Mouse (Mus musculus) splenic B cell, adult 2 months (primary cell): ENCODE measurements around the gene Bicral.
A peak's percentile ranks its signal among the peaks of the same experiment; 100 is the strongest.
"Not testable (repeated sequence)": the region's sequence is repeated elsewhere in the genome, so short reads cannot be mapped to it uniquely, and the experiment has no call there.

ENCODE experiments used
- DNase-seq: peaks from one replicate; pipeline ENCODE4 v3.0.0-alpha.2; 2011; ENCODE audit warnings: low read depth, low spot score
- H3K27me3 ChIP-seq: 2 replicates; pipeline ENCODE4 v1.6.1; 2012; ENCODE audit warnings: mild to moderate bottlenecking, low read length, moderate library complexity, mixed read lengths; ENCODE audit not compliant: control insufficient read depth, poor library complexity, insufficient read depth, severe bottlenecking
- H3K36me3 ChIP-seq: 2 replicates; pipeline ENCODE4 v1.6.1; 2012; ENCODE audit warnings: mild to moderate bottlenecking, low read length, moderate library complexity, mixed read lengths; ENCODE audit not compliant: control insufficient read depth, poor library complexity, insufficient read depth, severe bottlenecking

Gene Bicral

DNA sequence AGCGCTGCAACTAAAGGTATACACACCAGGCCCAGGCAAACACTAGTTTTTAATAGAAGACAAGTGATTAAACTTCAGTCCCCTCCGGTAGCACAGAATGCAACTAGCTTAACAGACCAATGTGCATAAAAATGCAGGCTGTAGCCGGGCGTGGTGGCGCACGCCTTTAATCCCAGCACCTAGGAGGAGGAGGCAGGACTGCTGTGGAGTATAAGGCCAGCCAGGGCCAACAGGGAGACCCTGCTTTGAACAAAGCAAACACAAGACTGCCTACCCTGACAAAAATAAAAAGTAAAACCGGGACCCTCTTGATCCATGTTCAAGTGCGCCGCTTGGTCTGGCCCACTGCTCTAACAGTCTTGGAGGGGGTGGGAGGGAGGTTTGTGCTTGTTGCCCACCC is 83.2 kb downstream of the Bicral start:
- no peaks in the 10 kb centered on the region for H3K27me3 ChIP-seq
- DNase-seq, result no peak

DNA sequence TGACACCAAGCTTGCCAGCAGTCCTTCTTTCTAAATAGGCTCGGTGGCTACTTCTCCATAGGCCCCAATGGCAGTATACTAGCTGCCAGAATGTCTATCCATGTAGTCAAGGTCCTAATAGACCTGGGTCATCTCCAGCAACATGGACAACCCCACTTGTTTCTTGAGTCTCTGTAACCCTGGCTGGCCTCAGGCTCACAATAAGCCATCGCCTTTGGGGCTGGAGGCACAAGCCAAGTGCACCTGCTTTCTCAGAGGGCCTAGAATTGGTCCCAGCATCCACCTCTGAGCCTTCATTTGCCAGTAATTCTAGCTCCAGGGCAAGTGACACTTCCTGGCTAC is 84.2 kb downstream of the Bicral start:
- Histone ChIP-seq H3K36me3 (peaks cover 8% of the 10 kb centered on the region), H3K27me3 (no peaks in the 10 kb centered on the region)
- no peak for DNase-seq

More for the DNA sequence above, 83.2 kb downstream of the Bicral start:
- H3K36me3 ChIP-seq, result peaks cover 8% of the 10 kb centered on the region

DNA sequence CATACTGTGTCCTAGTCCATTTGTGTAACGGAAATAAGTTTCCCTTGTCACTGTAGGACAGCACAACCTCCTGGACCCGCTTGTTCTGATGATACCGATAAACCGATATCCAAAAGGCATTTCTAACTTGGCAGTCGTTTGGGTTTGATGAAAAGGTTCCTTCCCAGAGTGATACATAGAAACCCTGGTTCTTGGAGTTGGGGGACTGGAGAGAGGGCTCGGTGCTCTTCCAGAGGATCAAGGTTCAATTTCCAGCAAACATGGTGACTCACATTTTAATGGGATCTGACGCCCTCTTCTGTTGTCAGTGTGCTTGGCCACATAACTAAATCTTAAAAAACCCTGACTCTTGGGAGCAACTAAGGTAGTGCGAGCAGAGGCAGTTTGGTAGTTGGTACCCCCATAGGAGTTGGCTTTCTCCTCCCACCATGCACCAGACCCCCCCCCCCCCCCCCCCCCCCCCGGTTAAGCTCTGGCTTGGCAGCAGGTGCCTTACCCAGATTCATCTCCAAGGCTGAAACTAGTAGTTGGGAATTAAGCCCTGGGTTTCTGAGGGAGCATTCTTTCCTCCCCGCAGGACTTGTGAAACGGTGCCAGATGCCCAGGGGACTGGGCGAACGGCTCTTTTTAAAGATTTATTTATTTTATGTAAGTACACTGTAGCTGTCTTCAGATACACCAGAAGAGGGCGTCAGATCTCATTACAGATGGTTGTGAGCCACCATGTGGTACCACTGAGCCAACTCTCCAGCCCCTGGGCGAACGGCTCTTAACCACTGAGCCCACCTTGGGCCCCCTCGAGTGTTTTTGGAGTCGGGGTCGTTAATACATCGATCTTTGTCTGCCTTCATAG is 84.8 kb downstream of the Bicral start:
- no peaks in the 10 kb centered on the region for H3K27me3 ChIP-seq
- peak; percentile 42 for DNase-seq
- H3K36me3 ChIP-seq, result peaks cover 8% of the 10 kb centered on the region

DNA sequence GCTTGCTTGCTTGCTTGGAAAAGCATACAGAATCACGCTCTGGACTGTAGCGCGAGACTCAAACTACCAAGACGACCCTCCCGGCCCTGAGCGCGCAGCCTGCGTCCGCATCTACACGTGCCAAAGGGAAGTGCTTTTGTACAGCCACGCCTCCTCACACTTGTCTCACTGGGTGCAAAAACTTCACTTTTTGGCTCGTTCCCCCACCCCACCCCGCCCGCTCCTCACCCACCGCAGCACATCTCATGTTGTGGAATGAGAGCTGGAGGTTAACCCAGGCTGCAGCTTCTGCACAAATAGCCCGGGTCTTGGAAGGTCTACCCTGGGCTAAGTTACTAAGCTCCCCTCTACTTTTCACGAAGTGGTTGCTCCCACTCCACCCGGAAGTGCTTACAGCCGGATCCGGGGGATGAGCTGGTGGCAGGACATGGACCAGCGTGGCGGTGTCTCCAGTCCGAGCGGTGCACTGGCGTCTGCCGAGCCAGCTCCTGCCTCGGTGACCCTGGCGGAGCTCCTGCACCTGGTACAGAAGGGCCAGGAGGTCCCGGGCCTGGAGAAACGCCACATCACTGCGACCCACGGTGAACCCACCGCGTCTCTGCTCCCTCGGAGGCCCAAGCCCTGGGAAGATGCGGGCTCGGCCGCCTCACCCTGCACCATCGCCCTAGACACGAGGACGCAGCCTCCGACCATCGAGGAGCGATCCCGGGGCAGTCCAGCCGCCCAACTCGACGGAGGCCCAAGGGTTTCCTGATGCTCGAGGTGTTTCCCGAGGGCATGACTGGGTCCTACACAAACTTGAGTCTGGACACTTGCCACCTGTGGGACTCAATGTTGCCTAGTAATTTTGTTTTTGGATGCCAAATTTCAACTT is 85.6 kb downstream of the Bicral start, which contains the start of gene 2310039H08Rik:
2310039H08Rik (plus strand) TSS at position 232 of the 874 bp plus-strand sequence.
- H3K27me3 ChIP-seq, result no peaks in the 10 kb centered on the region
- DNase-seq, result peak; percentile 82
- peaks cover under 1% of the 10 kb centered on the region for H3K36me3 ChIP-seq

DNA sequence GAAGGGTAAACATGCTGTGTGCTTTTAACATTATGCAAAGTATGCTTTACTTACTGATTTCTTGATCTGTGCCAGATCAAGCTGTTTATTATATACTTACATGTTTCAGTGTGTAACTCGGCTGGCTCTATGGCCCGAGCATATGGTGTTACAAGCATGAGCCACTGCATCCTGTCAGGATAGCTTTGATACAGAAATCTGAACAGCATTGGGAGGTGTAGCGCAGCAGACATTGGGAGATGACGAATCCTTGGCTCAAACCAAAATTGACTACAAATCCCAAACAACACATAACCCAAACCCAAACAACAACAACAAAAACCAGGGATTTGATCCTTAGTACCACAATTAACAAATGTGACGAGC is 86.3 kb downstream of the Bicral start:
- Histone ChIP-seq H3K27me3 (no peaks in the 10 kb centered on the region), H3K36me3 (no peaks in the 10 kb centered on the region; the same call in none of the 2 replicates)
- DNase-seq, result no peak

DNA sequence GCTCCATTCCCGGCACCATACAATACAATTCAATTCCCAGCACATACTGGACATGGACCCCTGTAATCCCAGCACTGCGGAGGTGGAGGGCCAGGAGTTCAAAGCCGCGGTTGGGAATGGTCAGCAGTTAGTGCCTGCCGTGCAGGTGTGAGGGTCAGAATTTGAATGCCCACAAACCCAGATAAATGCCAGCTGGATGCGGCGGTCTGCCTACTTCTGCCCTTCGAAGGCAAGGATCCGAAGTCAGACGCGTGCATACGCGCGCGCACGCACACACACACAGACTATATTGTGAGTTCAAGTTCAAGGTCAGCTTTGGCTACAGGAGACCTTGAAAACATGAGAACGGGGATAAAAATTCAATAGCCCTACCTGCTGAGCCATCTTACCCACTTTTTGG is 86.7 kb downstream of the Bicral start:
- no peaks in the 10 kb centered on the region for H3K27me3 ChIP-seq
- DNase-seq, result no peak
- no peaks in the 10 kb centered on the region; the same call in none of the 2 replicates for H3K36me3 ChIP-seq

DNA sequence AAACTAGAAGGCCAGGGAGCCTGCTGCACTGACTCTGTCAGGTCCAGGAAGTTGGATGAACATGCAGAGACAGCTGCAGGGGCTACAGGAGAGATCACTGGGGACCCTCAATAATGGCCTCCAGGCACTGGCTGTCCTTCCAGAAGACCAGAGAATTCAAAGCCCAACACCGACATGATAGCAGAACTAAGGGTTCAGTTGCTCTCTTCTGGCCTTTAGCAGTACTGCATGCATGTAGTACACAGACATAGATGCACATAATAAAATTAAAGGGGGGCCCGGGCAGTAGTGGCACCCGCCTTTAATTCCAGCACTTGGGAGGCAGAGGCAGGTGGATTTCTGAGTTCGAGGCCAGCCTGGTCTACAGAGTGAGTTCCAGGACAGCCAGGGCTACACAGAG is 87.3 kb downstream of the Bicral start:
- peak; percentile 25 for DNase-seq
- Histone ChIP-seq H3K36me3 (no peaks in the 10 kb centered on the region; the same call in none of the 2 replicates), H3K27me3 (no peaks in the 10 kb centered on the region)

DNA sequence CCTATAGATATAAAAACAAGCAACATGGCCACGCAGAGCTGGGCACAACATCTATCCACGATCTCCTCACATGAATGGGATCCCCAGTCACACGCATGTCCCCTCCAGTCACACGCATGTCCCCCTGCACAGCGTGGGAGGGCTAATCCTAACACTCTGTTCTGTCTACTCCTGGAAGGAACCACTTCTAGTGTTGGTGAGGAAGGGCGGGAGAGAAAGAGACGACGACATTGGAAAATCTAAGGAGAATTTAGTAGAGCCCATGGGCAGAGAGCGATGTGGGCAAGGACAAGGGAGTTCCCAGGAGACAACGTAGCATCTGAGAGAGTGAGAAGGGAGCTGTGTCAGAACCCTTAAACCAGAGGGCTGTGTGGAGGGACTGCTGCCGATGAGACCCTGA is 87.7 kb downstream of the Bicral start:
- no peak for DNase-seq
- Histone ChIP-seq H3K36me3 (no peaks in the 10 kb centered on the region; the same call in 1 of the 2 replicates), H3K27me3 (no peaks in the 10 kb centered on the region)

DNA sequence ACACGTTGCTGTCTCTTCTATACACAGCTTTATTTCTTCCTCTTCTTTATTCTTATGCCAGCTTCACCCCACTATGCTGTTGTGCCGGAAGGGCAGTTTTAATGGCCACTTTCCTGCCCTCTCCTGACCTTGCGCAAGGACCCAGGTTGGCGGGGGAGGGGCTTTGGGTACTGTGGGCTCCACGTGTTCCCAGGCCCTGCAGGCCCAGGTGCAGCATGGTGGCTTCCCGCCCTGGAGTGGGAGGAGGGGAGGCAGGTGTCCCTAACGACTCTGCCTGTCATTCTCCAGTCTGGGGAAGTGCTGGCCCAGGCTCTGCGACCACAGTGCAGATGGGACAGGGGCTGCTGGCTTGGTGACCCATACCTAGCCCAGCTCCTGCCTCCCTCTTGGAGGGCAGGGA is 90.4 kb downstream of the Bicral start:
- H3K36me3 ChIP-seq, result no peaks in the 10 kb centered on the region
- no peak for DNase-seq
- no peaks in the 10 kb centered on the region for H3K27me3 ChIP-seq

DNA sequence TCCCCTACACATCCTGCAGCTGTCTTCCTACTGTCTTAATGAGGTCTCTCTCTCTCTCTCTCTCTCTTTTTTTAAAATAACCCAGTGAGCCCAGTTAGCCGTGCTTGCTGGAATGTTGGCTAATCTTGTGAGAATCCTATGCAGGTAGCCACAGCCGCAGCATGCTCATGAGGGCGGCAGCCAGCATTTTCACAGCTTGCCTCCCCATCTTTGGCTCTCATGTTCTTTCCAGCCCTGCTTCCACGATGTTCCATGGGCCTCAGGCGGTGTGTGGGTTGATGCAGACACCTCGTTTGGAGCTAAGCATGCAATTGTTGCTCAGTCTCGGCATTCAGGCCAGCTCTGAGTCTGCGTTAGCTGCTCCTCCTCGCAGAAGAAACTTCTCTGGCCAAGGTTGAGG is 93.4 kb downstream of the Bicral start:
- H3K27me3 ChIP-seq, H3K36me3 ChIP-seq, DNase-seq: not testable (repeated sequence)

DNA sequence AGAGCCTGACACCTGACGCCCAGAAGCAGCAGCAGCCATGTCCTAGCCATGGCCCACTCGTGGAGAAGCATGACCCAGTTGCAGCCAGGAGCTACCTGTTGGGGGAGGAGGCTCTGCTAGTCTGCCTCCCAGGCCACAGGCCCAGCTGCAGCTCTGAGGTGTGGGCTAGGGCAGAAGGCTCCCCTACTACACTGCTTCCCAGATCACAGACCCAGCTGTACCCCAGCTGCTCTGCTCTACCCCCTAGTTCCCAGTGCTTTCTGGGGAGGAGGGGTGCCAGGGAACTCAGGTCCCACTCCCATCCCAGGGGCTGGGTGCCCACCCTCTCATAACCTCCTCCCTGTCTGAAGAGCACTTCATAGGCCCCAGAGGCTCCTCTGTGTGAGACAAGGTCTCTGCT is 94.7 kb downstream of the Bicral start, which contains the start of gene Ptcra:
Ptcra (minus strand) TSS at position 169 of the 400 bp plus-strand sequence.
- H3K27me3 ChIP-seq, result no peaks in the 10 kb centered on the region
- DNase-seq, result no peak
- H3K36me3 ChIP-seq, result no peaks in the 10 kb centered on the region

DNA sequence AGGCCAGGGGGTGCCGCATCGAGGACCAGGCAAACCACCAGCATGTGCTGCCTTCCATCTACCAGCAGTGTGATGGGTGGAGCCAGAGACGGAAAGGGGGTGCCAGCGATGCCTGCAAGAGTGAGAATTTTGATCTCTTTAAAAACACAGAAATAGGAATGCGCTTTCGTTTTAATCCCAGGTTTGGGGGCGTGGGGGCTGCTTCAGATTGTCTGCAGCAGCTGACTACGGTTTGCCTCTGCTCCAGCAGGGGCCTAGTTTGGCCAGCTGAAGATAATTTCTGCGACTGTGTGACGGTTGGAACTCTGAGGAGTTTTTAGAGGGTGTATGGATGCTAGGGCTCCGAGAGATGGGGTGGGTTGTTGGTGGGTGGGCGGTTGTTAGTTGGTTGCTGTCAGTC is 99.5 kb downstream of the Bicral start:
- H3K27me3 ChIP-seq, result no peaks in the 10 kb centered on the region
- H3K36me3 ChIP-seq, result no peaks in the 10 kb centered on the region
- DNase-seq, result no peak

DNA sequence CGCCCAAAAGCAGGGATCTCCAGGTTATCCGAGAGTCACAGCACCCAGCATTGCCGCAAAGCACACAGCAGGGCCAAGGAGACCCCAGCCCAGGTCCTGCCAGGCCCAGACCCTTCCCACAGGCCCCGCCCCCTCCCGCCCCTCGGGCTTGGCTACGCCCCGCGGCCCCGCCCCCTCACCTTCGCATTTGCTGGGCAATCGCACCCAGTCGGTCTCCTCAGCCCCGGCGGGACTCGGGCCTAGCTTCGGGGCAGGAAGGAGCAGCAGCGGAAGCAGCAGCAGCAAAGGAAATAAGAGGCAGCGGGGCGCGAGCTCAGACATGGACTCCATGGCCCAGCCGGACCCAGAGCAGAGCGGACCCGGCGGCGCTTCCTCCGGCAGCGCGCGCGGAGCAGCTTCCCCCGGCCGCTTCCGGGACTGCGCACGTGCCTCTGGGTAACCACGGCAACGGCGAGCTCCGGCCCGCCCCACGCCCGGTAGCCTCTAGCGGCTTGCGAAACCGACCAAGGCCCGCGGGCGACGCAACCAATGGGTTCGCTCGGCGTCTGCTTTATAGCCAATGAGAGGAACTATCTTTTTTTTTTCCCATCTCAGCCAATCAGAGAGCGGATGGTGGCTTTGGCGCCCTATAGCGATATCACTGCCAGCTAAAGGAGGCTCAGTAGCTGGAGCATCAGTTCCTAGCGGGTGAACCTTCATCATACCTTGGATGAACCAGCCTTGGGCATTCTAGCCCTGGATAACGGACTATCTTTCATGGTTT is 106.3 kb downstream of the Bicral start, which contains the start of gene Cnpy3:
Cnpy3 (minus strand) TSS at position 421 of the 763 bp plus-strand sequence.
- DNase-seq, result peak; percentile 99
- Histone ChIP-seq H3K36me3 (no peaks in the 10 kb centered on the region; the same call in none of the 2 replicates), H3K27me3 (no peaks in the 10 kb centered on the region)

DNA sequence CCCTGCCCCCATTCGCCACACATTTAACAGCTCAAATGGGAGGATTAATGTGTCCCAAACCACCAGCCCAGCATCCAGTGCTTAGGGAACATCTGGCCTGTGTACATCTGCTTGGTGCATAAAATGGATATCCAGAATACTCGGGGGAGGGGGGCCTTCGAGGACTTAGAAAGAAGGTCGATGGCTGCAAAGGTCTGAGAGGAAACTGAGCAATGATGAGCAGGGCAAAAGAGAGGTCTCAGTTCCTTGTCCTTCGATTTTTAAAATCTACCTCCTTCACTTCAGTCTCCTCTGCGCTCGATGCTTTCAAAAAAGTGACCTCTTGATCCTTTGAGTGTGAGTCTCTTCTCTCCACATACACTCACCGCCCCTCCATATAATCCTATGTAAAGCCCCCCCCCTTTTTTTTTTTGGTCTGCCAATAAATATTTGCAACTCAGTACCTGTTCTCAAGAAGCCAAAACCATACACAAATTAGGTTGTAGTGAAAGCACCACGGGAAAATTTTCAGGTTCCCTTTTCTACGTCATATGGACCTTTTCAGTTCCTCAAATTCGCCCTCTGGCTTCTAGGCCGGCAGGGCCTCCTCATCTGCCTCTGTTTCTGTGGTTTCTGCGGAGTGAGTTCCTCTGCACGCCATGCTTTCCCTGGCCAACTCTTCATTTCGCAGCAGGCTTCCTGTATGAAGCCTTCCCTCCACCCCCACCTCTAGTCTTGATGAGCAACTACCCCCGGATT is 107.1 kb downstream of the Bicral start:
- peak; percentile 96 for DNase-seq
- Histone ChIP-seq H3K36me3 (peaks cover 2% of the 10 kb centered on the region), H3K27me3 (no peaks in the 10 kb centered on the region)
